Mouse (Mus musculus): ENCODE measurements at regions not wholly inside any gene's neighbourhood (a gene's known extent, or its start where the extent isn't known, plus 50 kb on each side); places are given as distances from the start of the nearest gene placed in this dataset.

DNA sequence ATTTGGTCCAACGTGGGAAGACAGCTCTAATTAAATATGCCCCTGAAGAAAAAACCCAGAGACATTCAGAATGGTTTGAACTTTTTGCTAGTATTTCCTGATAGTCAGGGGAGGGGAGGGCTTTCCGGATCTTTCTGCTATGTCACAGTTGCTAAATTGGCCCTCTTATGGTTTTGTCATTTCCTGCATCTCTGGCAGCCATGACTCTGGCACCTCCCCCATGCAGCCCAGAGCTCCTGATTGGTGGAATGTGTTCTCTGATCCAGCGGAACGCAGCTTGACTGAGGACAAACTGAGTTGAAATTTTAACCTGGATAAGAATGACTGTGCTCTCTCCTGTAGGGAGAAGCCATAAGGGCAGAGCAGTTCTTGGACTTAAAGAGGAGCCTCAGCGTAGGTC lies 150.4 kb upstream of the Emcn start:
- H3K9me3 ChIP-seq: no peaks in the 10 kb centered on the region
- H3K4me2 ChIP-seq (replicated peaks): no peak overlapping the region
- no peaks in the 10 kb centered on the region for H3K36me3 ChIP-seq
- no peak overlapping the region for H3K27ac ChIP-seq
- no peak overlapping the region for H3K4me3 ChIP-seq
- WGBS: 85% methylated on average over 5 of the region's 5 CpGs
- H3K4me1 ChIP-seq: 0 out of 2 replicates have a peak, but pooled peaks cover 5% of the 10 kb centered on the region
- ATAC-seq (ENCODE audit: low FRiP score, low read depth): no peak
- no peaks in the 10 kb centered on the region for H3K27me3 ChIP-seq (replicated peaks)
- H3K9ac ChIP-seq: no peak overlapping the region

DNA sequence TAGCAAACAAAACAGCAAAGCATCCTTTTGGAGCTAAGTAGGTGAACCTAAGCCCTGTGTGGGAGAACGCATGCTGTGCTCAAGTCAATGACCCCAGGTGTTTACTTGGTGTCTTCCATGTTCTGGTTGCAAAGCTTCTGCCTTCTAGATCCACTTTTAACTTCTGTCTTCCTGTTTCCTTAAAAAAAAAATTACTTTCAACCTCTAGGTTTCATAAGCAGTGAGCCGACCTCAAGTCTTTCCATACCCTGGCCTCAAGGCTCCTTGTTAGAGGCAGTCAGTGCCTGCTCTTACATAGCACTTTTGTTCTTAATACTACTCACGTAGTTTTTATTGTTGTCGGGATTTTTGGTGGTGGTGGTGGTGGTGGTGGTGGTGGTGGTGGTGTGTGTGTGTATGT lies 149.9 kb upstream of the Emcn start:
- Histone ChIP-seq H3K4me3 (no peak overlapping the region), H3K4me2 (replicated peaks) (no peak overlapping the region), H3K9me3 (no peaks in the 10 kb centered on the region), H3K27me3 (replicated peaks) (no peaks in the 10 kb centered on the region), H3K9ac (no peak overlapping the region), H3K4me1 (0 out of 2 replicates have a peak, but pooled peaks cover 5% of the 10 kb centered on the region), H3K27ac (no peak overlapping the region), H3K36me3 (no peaks in the 10 kb centered on the region)
- 89% methylated on average over 4 of the region's 4 CpGs for WGBS
- no peak for ATAC-seq (ENCODE audit: low FRiP score, low read depth)

DNA sequence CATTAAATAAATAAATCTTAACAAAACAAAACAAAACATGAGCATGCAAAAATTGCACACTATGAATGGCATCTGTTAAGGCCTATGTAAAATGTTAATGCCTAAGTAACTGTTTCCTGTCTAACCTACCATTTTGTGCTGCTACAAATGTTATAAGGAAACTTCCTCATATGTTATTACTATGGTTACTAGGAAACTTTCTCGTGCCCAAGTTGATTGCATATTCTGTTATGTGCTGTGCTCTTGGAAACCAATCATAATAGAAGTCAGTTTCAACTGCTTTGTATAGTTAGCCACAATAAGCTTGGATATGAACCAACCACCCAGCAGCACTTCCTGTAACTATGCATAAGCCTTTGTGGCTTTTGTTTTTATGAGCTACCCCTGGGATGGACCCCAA lies 147.0 kb upstream of the Emcn start:
- no peak overlapping the region for H3K9ac ChIP-seq
- H3K36me3 ChIP-seq: no peaks in the 10 kb centered on the region
- 82% methylated on average over 1 of the region's 1 CpGs for WGBS
- ATAC-seq (ENCODE audit: low FRiP score, low read depth): no peak
- 0 out of 2 replicates have a peak, but pooled peaks cover 5% of the 10 kb centered on the region for H3K4me1 ChIP-seq
- H3K4me3 ChIP-seq: no peak overlapping the region
- no peak overlapping the region for H3K27ac ChIP-seq
- H3K4me2 ChIP-seq (replicated peaks): no peak overlapping the region
- no peaks in the 10 kb centered on the region for H3K9me3 ChIP-seq
- H3K27me3 ChIP-seq (replicated peaks): no peaks in the 10 kb centered on the region

DNA sequence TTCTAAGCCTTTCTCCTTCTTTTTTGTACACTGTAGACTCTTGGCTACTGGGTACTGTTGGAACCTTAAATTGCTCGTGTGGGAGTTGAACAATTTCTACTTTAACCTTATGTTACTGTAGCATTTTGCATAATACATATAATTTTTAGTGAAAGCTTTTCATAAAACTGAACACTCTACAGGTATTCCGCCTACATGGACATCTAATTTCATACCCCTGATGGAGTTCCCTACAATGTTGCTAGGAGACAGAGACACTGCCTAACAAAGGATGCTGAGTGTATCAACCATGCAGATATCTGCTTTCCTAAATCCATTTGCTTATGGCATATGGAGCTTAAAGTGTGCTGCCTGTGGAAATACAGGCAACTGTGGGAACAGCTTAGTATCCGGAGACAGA lies 129.2 kb upstream of the Emcn start:
- Histone ChIP-seq H3K27me3 (replicated peaks) (no peaks in the 10 kb centered on the region), H3K9ac (no peak overlapping the region), H3K4me1 (no peaks in the 10 kb centered on the region), H3K36me3 (no peaks in the 10 kb centered on the region), H3K27ac (no peak overlapping the region), H3K4me2 (replicated peaks) (no peak overlapping the region), H3K9me3 (no peaks in the 10 kb centered on the region), H3K4me3 (no peak overlapping the region)
- ATAC-seq (ENCODE audit: low FRiP score, low read depth): no peak
- WGBS: 82% methylated on average over 3 of the region's 3 CpGs

DNA sequence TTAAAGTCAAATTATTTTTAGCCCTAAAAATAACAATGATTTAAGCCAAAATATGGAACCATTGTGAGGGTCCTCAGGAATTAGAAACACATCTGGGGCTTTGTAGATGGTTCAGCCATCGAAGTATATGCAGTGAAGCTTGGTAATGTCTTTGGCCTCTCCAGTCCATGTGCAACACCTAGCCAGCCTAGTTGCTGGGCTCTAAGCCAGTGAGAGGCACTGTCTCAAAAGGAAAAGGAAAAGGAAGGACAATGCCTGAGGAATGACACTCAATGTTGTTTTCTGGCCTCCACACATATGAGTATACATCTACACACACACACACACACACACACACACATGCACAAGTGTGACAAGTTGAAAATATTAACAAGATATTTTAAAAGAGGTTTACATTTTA lies 124.8 kb upstream of the Emcn start:
- no peak overlapping the region for H3K4me2 ChIP-seq (replicated peaks)
- ATAC-seq (ENCODE audit: low FRiP score, low read depth): no peak
- no peaks in the 10 kb centered on the region for H3K9me3 ChIP-seq
- no peaks in the 10 kb centered on the region for H3K4me1 ChIP-seq
- no peak overlapping the region for H3K4me3 ChIP-seq
- no peaks in the 10 kb centered on the region for H3K27me3 ChIP-seq (replicated peaks)
- no peak overlapping the region for H3K27ac ChIP-seq
- no peaks in the 10 kb centered on the region for H3K36me3 ChIP-seq
- H3K9ac ChIP-seq: no peak overlapping the region
- 95% methylated on average over 1 of the region's 1 CpGs for WGBS

DNA sequence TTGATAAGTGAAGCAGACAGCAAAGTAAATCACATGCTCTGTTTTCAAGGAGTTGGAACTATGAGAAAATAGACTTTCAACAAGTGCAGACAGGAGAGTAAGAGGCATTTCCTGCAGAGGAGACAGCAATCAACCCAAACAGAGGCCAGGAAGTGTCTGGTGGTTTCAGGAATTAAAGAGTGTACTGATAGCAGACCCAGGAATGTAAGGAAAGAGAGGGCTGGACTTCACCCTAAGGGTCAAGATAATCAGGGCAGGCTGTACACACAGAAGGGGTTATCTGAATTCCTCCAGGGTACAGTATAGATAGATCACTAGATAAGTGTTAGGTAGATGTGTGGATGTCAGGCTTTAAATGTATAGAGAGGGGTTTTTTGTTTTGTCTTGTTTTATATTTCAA lies 123.6 kb upstream of the Emcn start:
- no peak overlapping the region for H3K4me3 ChIP-seq
- no peaks in the 10 kb centered on the region for H3K27me3 ChIP-seq (replicated peaks)
- H3K36me3 ChIP-seq: no peaks in the 10 kb centered on the region
- no peak overlapping the region for H3K27ac ChIP-seq
- H3K9ac ChIP-seq: no peak overlapping the region
- H3K4me1 ChIP-seq: no peaks in the 10 kb centered on the region
- no peak for ATAC-seq (ENCODE audit: low FRiP score, low read depth)
- H3K9me3 ChIP-seq: no peaks in the 10 kb centered on the region
- no peak overlapping the region for H3K4me2 ChIP-seq (replicated peaks)

DNA sequence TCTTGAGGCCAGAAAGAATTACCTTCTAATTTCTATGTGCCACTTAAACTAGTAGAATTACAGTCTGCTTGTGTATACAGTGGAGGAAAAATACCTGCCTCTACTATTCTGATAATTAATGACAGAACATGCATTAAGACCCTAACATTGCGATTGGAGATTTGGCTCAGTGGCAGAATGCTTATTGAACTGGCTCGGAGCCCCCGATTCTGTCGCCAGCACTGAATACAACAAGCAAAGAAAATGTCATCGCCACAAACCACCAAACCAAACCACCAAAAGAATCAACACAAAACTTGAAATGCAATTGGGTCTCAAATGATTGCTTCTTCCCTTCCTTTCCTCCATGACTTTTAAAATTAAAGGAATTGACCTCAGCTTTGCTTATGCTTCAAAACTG lies 122.9 kb upstream of the Emcn start:
- Histone ChIP-seq H3K9ac (no peak overlapping the region), H3K4me2 (replicated peaks) (no peak overlapping the region), H3K4me1 (no peaks in the 10 kb centered on the region), H3K27me3 (replicated peaks) (no peaks in the 10 kb centered on the region), H3K9me3 (no peaks in the 10 kb centered on the region), H3K36me3 (no peaks in the 10 kb centered on the region), H3K27ac (no peak overlapping the region), H3K4me3 (no peak overlapping the region)
- ATAC-seq (ENCODE audit: low FRiP score, low read depth): no peak
- WGBS: 92% methylated on average over 5 of the region's 5 CpGs

DNA sequence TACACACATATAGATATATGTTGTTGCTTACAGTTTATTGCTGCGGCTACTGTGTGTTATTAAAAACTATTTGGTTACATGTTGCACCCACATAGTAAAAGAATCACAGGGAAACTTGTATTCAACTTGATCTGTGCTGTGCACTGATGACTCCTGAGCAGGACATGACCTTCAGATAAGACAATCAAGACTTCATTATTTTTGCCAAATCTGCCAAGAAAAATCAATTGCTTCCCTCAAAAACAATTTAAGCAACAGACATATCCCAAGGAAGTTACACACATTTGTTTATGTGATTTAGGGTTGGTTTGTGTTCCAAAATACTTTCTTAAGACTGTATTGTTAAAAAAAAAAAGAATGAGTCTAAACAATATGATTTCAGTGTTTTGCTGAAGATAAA lies 114.7 kb upstream of the Emcn start:
- WGBS: 88% methylated on average over 1 of the region's 1 CpGs
- no peaks in the 10 kb centered on the region for H3K27me3 ChIP-seq (replicated peaks)
- H3K4me1 ChIP-seq: no peaks in the 10 kb centered on the region
- no peak overlapping the region for H3K4me2 ChIP-seq (replicated peaks)
- no peak overlapping the region for H3K9ac ChIP-seq
- H3K9me3 ChIP-seq: no peaks in the 10 kb centered on the region
- no peak for ATAC-seq (ENCODE audit: low FRiP score, low read depth)
- H3K27ac ChIP-seq: no peak overlapping the region
- H3K36me3 ChIP-seq: no peaks in the 10 kb centered on the region
- no peak overlapping the region for H3K4me3 ChIP-seq

DNA sequence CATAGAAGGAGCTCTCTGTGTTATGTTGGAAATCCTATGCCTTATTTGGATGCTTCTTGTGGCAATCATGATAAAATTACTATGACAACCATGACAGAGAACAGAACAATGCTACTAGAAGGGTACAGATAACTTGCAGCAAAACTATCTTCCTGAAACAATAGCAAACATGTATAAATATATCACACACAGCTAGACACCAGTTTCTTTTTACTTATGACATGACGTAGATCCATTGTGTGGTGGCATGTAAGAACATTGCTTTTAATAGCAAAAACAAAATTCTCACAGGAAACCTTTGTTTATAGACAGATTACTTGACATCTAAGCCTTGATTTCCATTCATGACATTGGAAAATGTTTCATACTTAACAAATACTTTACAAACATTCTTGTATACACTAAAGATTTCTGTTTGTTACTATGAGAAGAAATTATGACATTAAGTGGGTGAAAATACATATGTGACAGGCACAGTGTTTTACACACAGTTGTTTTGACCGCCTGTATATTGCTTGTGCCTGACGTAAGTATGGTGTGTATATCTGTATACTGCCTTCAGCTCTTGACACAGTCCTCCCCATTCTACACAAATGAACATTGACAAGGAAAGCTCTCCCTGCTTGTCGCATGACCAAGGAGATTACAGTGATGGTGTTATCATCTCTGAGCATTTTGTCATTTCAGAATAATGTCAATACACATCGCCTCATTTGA lies 113.6 kb upstream of the Emcn start:
- H3K4me1 ChIP-seq: no peaks in the 10 kb centered on the region
- 91% methylated on average over 5 of the region's 5 CpGs for WGBS
- no peak for ATAC-seq (ENCODE audit: low FRiP score, low read depth)
- no peaks in the 10 kb centered on the region for H3K36me3 ChIP-seq
- H3K4me3 ChIP-seq: no peak overlapping the region
- no peak overlapping the region for H3K27ac ChIP-seq
- no peaks in the 10 kb centered on the region for H3K9me3 ChIP-seq
- no peaks in the 10 kb centered on the region for H3K27me3 ChIP-seq (replicated peaks)
- no peak overlapping the region for H3K4me2 ChIP-seq (replicated peaks)
- H3K9ac ChIP-seq: no peak overlapping the region

DNA sequence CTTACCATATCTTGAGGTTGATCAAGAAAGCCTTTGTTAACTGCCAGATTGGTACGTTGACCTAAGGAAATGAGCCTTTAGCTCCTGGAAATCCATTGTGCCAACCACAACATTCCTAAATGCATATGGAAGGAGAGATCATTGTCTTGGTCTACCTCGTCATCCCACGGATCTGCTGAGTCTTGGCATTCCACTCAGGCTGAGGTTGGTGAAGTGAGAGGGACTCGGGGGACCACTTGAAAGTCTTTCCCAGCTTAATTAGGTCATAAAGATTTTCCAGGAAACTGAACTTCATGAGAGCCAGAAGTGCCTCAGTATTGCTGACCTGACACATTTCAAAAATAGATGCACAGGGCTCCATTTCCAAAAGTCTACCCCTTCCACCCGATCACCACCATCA lies 112.5 kb upstream of the Emcn start:
- Histone ChIP-seq H3K27ac (no peak overlapping the region), H3K9me3 (no peaks in the 10 kb centered on the region), H3K9ac (no peak overlapping the region), H3K36me3 (no peaks in the 10 kb centered on the region), H3K27me3 (replicated peaks) (no peaks in the 10 kb centered on the region), H3K4me1 (no peaks in the 10 kb centered on the region), H3K4me3 (no peak overlapping the region), H3K4me2 (replicated peaks) (no peak overlapping the region)
- no peak for ATAC-seq (ENCODE audit: low FRiP score, low read depth)
- 87% methylated on average over 5 of the region's 5 CpGs for WGBS

DNA sequence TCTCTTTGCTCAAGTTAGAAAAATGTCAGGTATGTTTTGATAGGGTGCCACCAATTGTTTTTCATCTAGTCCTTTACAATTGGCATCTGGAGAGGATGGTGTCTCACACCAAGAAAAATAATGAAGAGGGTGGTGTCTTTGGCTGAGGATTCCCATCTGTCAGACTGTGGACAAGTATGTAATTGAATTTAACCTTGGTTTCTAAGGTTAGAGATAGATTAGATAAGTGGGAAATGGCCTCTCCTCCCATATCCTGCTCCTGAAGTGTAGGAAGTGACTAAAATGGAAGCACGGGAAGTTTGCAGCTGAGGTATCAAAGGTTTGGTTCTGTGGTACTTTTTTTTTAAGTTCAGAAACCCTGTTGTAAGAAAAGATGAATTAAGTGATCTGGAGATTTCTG lies 98.0 kb upstream of the Emcn start:
- Histone ChIP-seq H3K4me1 (no peaks in the 10 kb centered on the region), H3K4me3 (no peak overlapping the region), H3K9me3 (no peaks in the 10 kb centered on the region), H3K27ac (no peak overlapping the region), H3K36me3 (no peaks in the 10 kb centered on the region), H3K9ac (no peak overlapping the region), H3K27me3 (replicated peaks) (no peaks in the 10 kb centered on the region), H3K4me2 (replicated peaks) (no peak overlapping the region)
- WGBS: 73% methylated on average over 1 of the region's 1 CpGs
- ATAC-seq (ENCODE audit: low FRiP score, low read depth): no peak

DNA sequence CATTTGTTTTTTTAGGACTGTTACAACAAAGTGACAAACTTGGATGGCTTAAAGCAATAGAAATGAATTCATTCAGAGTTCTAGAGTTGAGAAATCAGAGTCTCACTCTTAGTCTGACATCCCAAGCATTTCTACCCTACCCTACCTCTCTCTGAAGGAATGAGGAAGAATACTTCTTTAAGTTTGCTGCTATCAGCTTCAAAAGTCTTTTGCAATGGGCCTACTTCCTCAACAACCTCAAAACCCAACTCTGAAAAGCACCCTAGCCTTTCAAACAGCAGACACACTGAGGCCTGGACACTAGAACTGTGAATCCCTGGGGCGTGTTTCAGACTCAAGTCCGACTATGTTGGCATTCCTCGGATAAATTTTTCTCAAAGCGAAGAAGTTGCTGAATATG lies 77.0 kb upstream of the Emcn start:
- H3K27ac ChIP-seq: no peak overlapping the region
- H3K4me2 ChIP-seq (replicated peaks): no peak overlapping the region
- H3K9ac ChIP-seq: no peak overlapping the region
- WGBS: 95% methylated on average over 4 of the region's 4 CpGs
- no peaks in the 10 kb centered on the region for H3K4me1 ChIP-seq
- H3K27me3 ChIP-seq (replicated peaks): no peaks in the 10 kb centered on the region
- no peaks in the 10 kb centered on the region for H3K36me3 ChIP-seq
- H3K9me3 ChIP-seq: no peaks in the 10 kb centered on the region
- no peak for ATAC-seq (ENCODE audit: low FRiP score, low read depth)
- no peak overlapping the region for H3K4me3 ChIP-seq

DNA sequence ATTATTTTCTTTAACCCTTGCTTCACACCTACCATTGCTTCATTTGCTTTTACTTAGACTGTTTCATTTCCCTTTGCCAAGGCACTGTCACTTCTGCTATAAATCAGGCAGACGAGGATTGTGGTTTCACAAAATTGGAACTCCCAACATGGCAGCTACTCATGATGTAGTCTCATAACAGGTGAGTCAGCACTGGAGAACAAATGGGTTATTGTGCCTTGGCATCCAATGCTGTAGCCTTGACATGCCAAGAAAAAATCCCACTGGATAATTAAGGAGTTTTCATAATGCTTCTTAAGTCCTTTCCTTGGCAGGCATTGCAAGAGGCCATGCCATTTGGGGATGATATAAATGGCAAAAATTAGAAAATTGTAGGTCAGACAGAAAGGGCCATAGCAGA lies 73.1 kb upstream of the Emcn start:
- Histone ChIP-seq H3K4me3 (no peak overlapping the region), H3K36me3 (no peaks in the 10 kb centered on the region), H3K27ac (no peak overlapping the region), H3K9me3 (no peaks in the 10 kb centered on the region), H3K9ac (no peak overlapping the region), H3K4me1 (no peaks in the 10 kb centered on the region), H3K4me2 (replicated peaks) (no peak overlapping the region), H3K27me3 (replicated peaks) (no peaks in the 10 kb centered on the region)
- no peak for ATAC-seq (ENCODE audit: low FRiP score, low read depth)
- 82% methylated on average over 1 of the region's 1 CpGs for WGBS

Data from neural tube, embryonic 12.5 days (tissue).